Mouse (Mus musculus) bone marrow macrophage, adult 2 months (primary cell): ENCODE results near the gene Olfr305.

Experiments
- CTCF ChIP-seq: IDR thresholded peaks from 2 replicates; pipeline ENCODE4 v1.5.1; 2012; ENCODE audit warnings: low read depth, mild to moderate bottlenecking, low read length, moderate library complexity
- POLR2A ChIP-seq: IDR thresholded peaks from 2 replicates; pipeline ENCODE4 v1.6.1; 2012; ENCODE audit warnings: mild to moderate bottlenecking, low read depth, low read length, borderline replicate concordance

GRCm38 (mm10) chr7:86386558-86386957 is 19.8 kb upstream of the Olfr305 start, which contains the start of gene Olfr304:
- no peak for TF ChIP-seq CTCF
- no peak for TF ChIP-seq POLR2A
